Mouse (Mus musculus): ENCODE measurements around the gene Pcolce. TPM values are rescaled to one million over a fixed set of nuclear protein-coding genes. Genes with fewer than 3 reads are reported as not detected.

Gene Pcolce
- polyA plus RNA-seq, 1 experiment from 2014 or later = 292 TPM

GRCm38 (mm10) chr5:137649251-137649650, 35.7 kb upstream of the Pcolce start:
- H3K9ac ChIP-seq (ENCODE audit: low read depth, low read length) = no peak overlapping the region
- H3K9me3 ChIP-seq (ENCODE audit: control insufficient read depth, low read length) = no peaks in the 10 kb centered on the region
- ATAC-seq (ENCODE audit: low read depth) (no peak), DNase-seq (ENCODE audit: low spot score) (no peak)
- 33% methylated on average over 4 of the region's 4 CpGs for WGBS
- no peak overlapping the region for H3K4me2 ChIP-seq (ENCODE audit: low read depth, low read length)
- H3K36me3 ChIP-seq (ENCODE audit: control insufficient read depth, insufficient read depth, low read length) = peaks cover 4% of the 10 kb centered on the region; the same call in 1 of the 2 replicates
- H3K4me3 ChIP-seq (ENCODE audit: low read depth, low read length) = no peak overlapping the region
- H3K4me1 ChIP-seq (ENCODE audit: control insufficient read depth, insufficient read depth, low read length) = peaks cover 15% of the 10 kb centered on the region
- peaks cover 23% of the 10 kb centered on the region for H3K27me3 ChIP-seq (replicated peaks; ENCODE audit: control insufficient read depth, insufficient read depth, low read length)
- H3K27ac ChIP-seq (replicated peaks; ENCODE audit: low read depth, low read length) = no peak overlapping the region

GRCm38 (mm10) chr5:137647827-137648601, 34.4 kb upstream of the Pcolce start:
- Histone ChIP-seq H3K36me3 (ENCODE audit: control insufficient read depth, insufficient read depth, low read length) (peaks cover 4% of the 10 kb centered on the region; the same call in 1 of the 2 replicates), H3K4me2 (ENCODE audit: low read depth, low read length) (no peak overlapping the region), H3K4me3 (ENCODE audit: low read depth, low read length) (no peak overlapping the region), H3K27me3 (replicated peaks; ENCODE audit: control insufficient read depth, insufficient read depth, low read length) (peaks cover 29% of the 10 kb centered on the region), H3K9ac (ENCODE audit: low read depth, low read length) (no peak overlapping the region), H3K9me3 (ENCODE audit: control insufficient read depth, low read length) (no peaks in the 10 kb centered on the region), H3K4me1 (ENCODE audit: control insufficient read depth, insufficient read depth, low read length) (peaks cover 15% of the 10 kb centered on the region), H3K27ac (replicated peaks; ENCODE audit: low read depth, low read length) (no peak overlapping the region)
- ATAC-seq (ENCODE audit: low read depth) = peak; percentile 32; the same call in 1 of the 2 replicates
- 39% methylated on average over 9 of the region's 9 CpGs for WGBS
- peak; percentile 39 for DNase-seq (ENCODE audit: low spot score)

GRCm38 (mm10) chr5:137645652-137646091, 32.1 kb upstream of the Pcolce start, which contains the start of gene Irs3:
Gene Irs3 (minus strand): TSS chr5:137645714.
- 13% methylated on average over 11 of the region's 11 CpGs for WGBS
- peaks cover 19% of the 10 kb centered on the region for H3K36me3 ChIP-seq (ENCODE audit: control insufficient read depth, insufficient read depth, low read length)
- H3K4me2 ChIP-seq (ENCODE audit: low read depth, low read length) = peak within 1 kb of the TSS; percentile 54
- H3K27ac ChIP-seq (replicated peaks; ENCODE audit: low read depth, low read length) = no peak within 1 kb of the TSS
- peaks cover 15% of the 10 kb centered on the region for H3K4me1 ChIP-seq (ENCODE audit: control insufficient read depth, insufficient read depth, low read length)
- DNase-seq (ENCODE audit: low spot score) (no peak), ATAC-seq (ENCODE audit: low read depth) (no peak)
- H3K9ac ChIP-seq (ENCODE audit: low read depth, low read length) = 0 out of 2 replicates have a peak within 1 kb of the TSS, but pooled peaks have one; percentile 38
- peak within 1 kb of the TSS; percentile 32 for H3K4me3 ChIP-seq (ENCODE audit: low read depth, low read length)
- peaks cover 29% of the 10 kb centered on the region for H3K27me3 ChIP-seq (replicated peaks; ENCODE audit: control insufficient read depth, insufficient read depth, low read length)
- no peaks in the 10 kb centered on the region for H3K9me3 ChIP-seq (ENCODE audit: control insufficient read depth, low read length)

GRCm38 (mm10) chr5:137645091-137645651, 31.6 kb upstream of the Pcolce start:
- no peak for ATAC-seq (ENCODE audit: low read depth)
- 4% methylated on average over 44 of the region's 44 CpGs for WGBS
- Histone ChIP-seq H3K9me3 (ENCODE audit: control insufficient read depth, low read length) (no peaks in the 10 kb centered on the region), H3K9ac (ENCODE audit: low read depth, low read length) (0 out of 2 replicates have a peak overlapping the region, but pooled peaks have one; percentile 38), H3K4me2 (ENCODE audit: low read depth, low read length) (peak overlapping the region; percentile 54), H3K27me3 (replicated peaks; ENCODE audit: control insufficient read depth, insufficient read depth, low read length) (peaks cover 29% of the 10 kb centered on the region), H3K27ac (replicated peaks; ENCODE audit: low read depth, low read length) (no peak overlapping the region), H3K4me3 (ENCODE audit: low read depth, low read length) (peak overlapping the region; percentile 32), H3K4me1 (ENCODE audit: control insufficient read depth, insufficient read depth, low read length) (peaks cover 14% of the 10 kb centered on the region), H3K36me3 (ENCODE audit: control insufficient read depth, insufficient read depth, low read length) (peaks cover 24% of the 10 kb centered on the region)
- no peak for DNase-seq (ENCODE audit: low spot score)

- H3K9ac ChIP-seq (ENCODE audit: low read depth, low read length) = no peak overlapping the region
- no peak for DNase-seq (ENCODE audit: low spot score)
- peaks cover 7% of the 10 kb centered on the region for H3K4me1 ChIP-seq (ENCODE audit: control insufficient read depth, insufficient read depth, low read length)
- peaks cover 31% of the 10 kb centered on the region for H3K36me3 ChIP-seq (ENCODE audit: control insufficient read depth, insufficient read depth, low read length)
- H3K4me3 ChIP-seq (ENCODE audit: low read depth, low read length) = no peak overlapping the region
- H3K9me3 ChIP-seq (ENCODE audit: control insufficient read depth, low read length) = no peaks in the 10 kb centered on the region
- WGBS = 47% methylated on average over 19 of the region's 19 CpGs
- ATAC-seq (ENCODE audit: low read depth) = no peak
- H3K4me2 ChIP-seq (ENCODE audit: low read depth, low read length) = no peak overlapping the region
- no peak overlapping the region for H3K27ac ChIP-seq (replicated peaks; ENCODE audit: low read depth, low read length)
- H3K27me3 ChIP-seq (replicated peaks; ENCODE audit: control insufficient read depth, insufficient read depth, low read length) = peaks cover 29% of the 10 kb centered on the region
Observed at GRCm38 (mm10) chr5:137644484-137644883, 30.9 kb upstream of the Pcolce start.

- Histone ChIP-seq H3K9me3 (ENCODE audit: control insufficient read depth, low read length) (no peaks in the 10 kb centered on the region), H3K4me3 (ENCODE audit: low read depth, low read length) (no peak overlapping the region), H3K27ac (replicated peaks; ENCODE audit: low read depth, low read length) (no peak overlapping the region), H3K4me2 (ENCODE audit: low read depth, low read length) (no peak overlapping the region), H3K4me1 (ENCODE audit: control insufficient read depth, insufficient read depth, low read length) (peaks cover 4% of the 10 kb centered on the region), H3K36me3 (ENCODE audit: control insufficient read depth, insufficient read depth, low read length) (peaks cover 45% of the 10 kb centered on the region), H3K9ac (ENCODE audit: low read depth, low read length) (no peak overlapping the region), H3K27me3 (replicated peaks; ENCODE audit: control insufficient read depth, insufficient read depth, low read length) (peaks cover 29% of the 10 kb centered on the region)
- ATAC-seq (ENCODE audit: low read depth) = no peak
- 48% methylated on average over 4 of the region's 4 CpGs for WGBS
- no peak for DNase-seq (ENCODE audit: low spot score)
Observed at GRCm38 (mm10) chr5:137642886-137643285, 29.3 kb upstream of the Pcolce start.

- Histone ChIP-seq H3K4me1 (ENCODE audit: control insufficient read depth, insufficient read depth, low read length) (no peaks in the 10 kb centered on the region; the same call in 1 of the 2 replicates), H3K27ac (replicated peaks; ENCODE audit: low read depth, low read length) (no peak within 1 kb of the TSS), H3K36me3 (ENCODE audit: control insufficient read depth, insufficient read depth, low read length) (peaks cover 63% of the 10 kb centered on the region), H3K9me3 (ENCODE audit: control insufficient read depth, low read length) (no peaks in the 10 kb centered on the region), H3K27me3 (replicated peaks; ENCODE audit: control insufficient read depth, insufficient read depth, low read length) (peaks cover 25% of the 10 kb centered on the region), H3K9ac (ENCODE audit: low read depth, low read length) (no peak within 1 kb of the TSS), H3K4me2 (ENCODE audit: low read depth, low read length) (no peak within 1 kb of the TSS), H3K4me3 (ENCODE audit: low read depth, low read length) (no peak within 1 kb of the TSS)
- 83% methylated on average over 13 of the region's 19 CpGs for WGBS
- DNase-seq (ENCODE audit: low spot score) (no peak), ATAC-seq (ENCODE audit: low read depth) (no peak)
Observed at GRCm38 (mm10) chr5:137641054-137641453, 27.5 kb upstream of the Pcolce start, which contains the start of gene Sap25. Gene Sap25 (plus strand): TSS chr5:137641334.

GRCm38 (mm10) chr5:137639472-137639871, 25.9 kb upstream of the Pcolce start:
- Histone ChIP-seq H3K27me3 (replicated peaks; ENCODE audit: control insufficient read depth, insufficient read depth, low read length) (peaks cover 9% of the 10 kb centered on the region; the same call in 1 of the 2 replicates), H3K4me1 (ENCODE audit: control insufficient read depth, insufficient read depth, low read length) (no peaks in the 10 kb centered on the region), H3K9ac (ENCODE audit: low read depth, low read length) (no peak overlapping the region), H3K9me3 (ENCODE audit: control insufficient read depth, low read length) (no peaks in the 10 kb centered on the region), H3K4me2 (ENCODE audit: low read depth, low read length) (no peak overlapping the region), H3K36me3 (ENCODE audit: control insufficient read depth, insufficient read depth, low read length) (peaks cover 78% of the 10 kb centered on the region), H3K4me3 (ENCODE audit: low read depth, low read length) (no peak overlapping the region), H3K27ac (replicated peaks; ENCODE audit: low read depth, low read length) (no peak overlapping the region)
- 81% methylated on average over 7 of the region's 7 CpGs for WGBS
- no peak for DNase-seq (ENCODE audit: low spot score)
- no peak for ATAC-seq (ENCODE audit: low read depth)
